Mouse (Mus musculus) ES-Bruce4 (cell line): Measurements from ENCODE around the gene Gdpd5. TPM values are rescaled to one million over a fixed set of nuclear protein-coding genes. Genes with fewer than 3 reads are reported as not detected.
"Not testable (repeated sequence)": the region's sequence is repeated elsewhere in the genome, so short reads cannot be mapped to it uniquely, and the experiment has no call there.

Experiments
- H3K27ac ChIP-seq: 2 replicates; pipeline ENCODE4 v1.5.1; 2012; ENCODE audit warnings: low read length, inconsistent platforms; ENCODE audit not compliant: insufficient read depth
- H3K27me3 ChIP-seq: 2 replicates; pipeline ENCODE4 v1.6.1; 2012; ENCODE audit warnings: mild to moderate bottlenecking, low read length, inconsistent platforms; ENCODE audit not compliant: control insufficient read depth, poor library complexity, insufficient read depth, severe bottlenecking
- H3K36me3 ChIP-seq: 2 replicates; pipeline ENCODE4 v1.6.1; 2012; ENCODE audit warnings: inconsistent platforms, mild to moderate bottlenecking, low read length, moderate library complexity; ENCODE audit not compliant: control insufficient read depth, poor library complexity, insufficient read depth, severe bottlenecking
- H3K4me1 ChIP-seq: one replicate; pipeline ENCODE4 v1.8.1; 2011; ENCODE audit warnings: low read length; ENCODE audit not compliant: control insufficient read depth, insufficient read depth
- H3K4me3 ChIP-seq: 2 replicates; pipeline ENCODE4 v1.5.1; 2011; ENCODE audit warnings: low read depth, mild to moderate bottlenecking, low read length
- H3K9ac ChIP-seq: 2 replicates; pipeline ENCODE4 v1.6.1; 2012; ENCODE audit warnings: low read depth, mild to moderate bottlenecking, inconsistent platforms; ENCODE audit not compliant: poor library complexity, severe bottlenecking
- H3K9me3 ChIP-seq: replicated peaks from 2 replicates; pipeline ENCODE4 v1.6.1; 2012; ENCODE audit warnings: mild to moderate bottlenecking, low read length, inconsistent platforms; ENCODE audit not compliant: control insufficient read depth, poor library complexity, insufficient read depth, severe bottlenecking
- CTCF ChIP-seq: IDR thresholded peaks from one replicate; pipeline ENCODE4 v1.8.1; 2011; ENCODE audit warnings: low read depth, low read length
- EP300 ChIP-seq: IDR thresholded peaks from 2 replicates; pipeline ENCODE4 v1.6.1; 2011; ENCODE audit warnings: low read depth, low read length; ENCODE audit not compliant: insufficient read depth
- POLR2A ChIP-seq: IDR thresholded peaks from one replicate; pipeline ENCODE4 v1.8.1; 2011; ENCODE audit warnings: low read length; ENCODE audit not compliant: insufficient read depth
- polyA plus RNA-seq: library from polyadenylated mRNA; stranded (reverse); fragments of >200 nt; gene quantifications from 2 replicates; pipeline ENCODE4 v1.2.4, GENCODE M21; 2011; ENCODE audit warnings: low read depth; ENCODE audit not compliant: missing spikeins, insufficient read depth, insufficient read length

The Gdpd5 gene
- polyA plus RNA-seq, 1 experiment = 5.9 TPM

DNA sequence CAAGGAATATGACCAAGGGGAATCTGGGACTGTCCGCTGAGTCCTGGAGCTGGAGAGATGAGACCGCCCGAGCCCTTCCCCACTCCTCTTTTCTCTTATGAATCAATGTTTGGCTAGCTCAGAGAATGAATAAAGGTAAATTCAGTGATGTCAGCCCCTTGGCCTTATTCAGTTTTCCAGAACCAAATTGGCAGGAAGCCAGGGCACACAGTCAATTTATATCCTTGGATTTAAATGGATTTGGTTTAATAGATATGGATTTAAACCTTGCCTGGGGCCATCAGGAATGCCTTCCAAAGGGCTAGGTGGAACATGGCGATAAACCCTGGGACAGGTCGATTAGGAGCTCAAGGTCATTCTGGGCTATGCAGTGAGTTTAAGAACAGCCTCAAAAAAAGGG, 108.5 kb downstream of the Gdpd5 start:
- H3K27ac ChIP-seq = no peak overlapping the region
- H3K9me3 ChIP-seq = peaks cover 4% of the 10 kb centered on the region; the same call in 1 of the 2 replicates
- no peaks in the 10 kb centered on the region for H3K36me3 ChIP-seq
- H3K9ac ChIP-seq = no peak overlapping the region
- peaks cover 1% of the 10 kb centered on the region for H3K4me1 ChIP-seq
- H3K4me3 ChIP-seq = no peak overlapping the region
- no peaks in the 10 kb centered on the region for H3K27me3 ChIP-seq
- TF ChIP-seq CTCF = no peak
- TF ChIP-seq EP300 = no peak
- TF ChIP-seq POLR2A = no peak

DNA sequence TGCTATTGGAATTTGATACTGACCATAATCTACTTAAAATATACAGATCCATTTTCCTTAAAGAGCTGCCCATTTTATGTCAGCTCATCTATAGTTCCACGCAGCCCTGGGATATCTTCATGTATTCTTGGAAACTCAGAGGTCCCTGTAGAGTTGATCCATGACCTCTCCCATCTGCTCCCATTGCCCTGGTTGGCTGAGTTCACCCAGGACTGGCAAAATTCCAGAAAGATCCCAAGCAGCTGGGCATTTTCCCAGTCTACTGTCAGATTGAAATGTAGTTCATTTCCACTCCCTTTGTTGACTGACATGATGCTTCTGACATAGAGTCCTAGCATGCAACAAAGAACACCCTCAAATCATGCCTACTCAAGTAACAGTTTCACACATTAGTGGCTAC, 117.9 kb downstream of the Gdpd5 start:
- no peak overlapping the region for H3K27ac ChIP-seq
- TF ChIP-seq EP300 (no peak), POLR2A (no peak), CTCF (no peak)
- no peaks in the 10 kb centered on the region for H3K4me1 ChIP-seq
- H3K9me3 ChIP-seq = no peaks in the 10 kb centered on the region
- H3K4me3 ChIP-seq = no peak overlapping the region
- no peak overlapping the region for H3K9ac ChIP-seq
- H3K27me3 ChIP-seq = no peaks in the 10 kb centered on the region
- no peaks in the 10 kb centered on the region for H3K36me3 ChIP-seq

DNA sequence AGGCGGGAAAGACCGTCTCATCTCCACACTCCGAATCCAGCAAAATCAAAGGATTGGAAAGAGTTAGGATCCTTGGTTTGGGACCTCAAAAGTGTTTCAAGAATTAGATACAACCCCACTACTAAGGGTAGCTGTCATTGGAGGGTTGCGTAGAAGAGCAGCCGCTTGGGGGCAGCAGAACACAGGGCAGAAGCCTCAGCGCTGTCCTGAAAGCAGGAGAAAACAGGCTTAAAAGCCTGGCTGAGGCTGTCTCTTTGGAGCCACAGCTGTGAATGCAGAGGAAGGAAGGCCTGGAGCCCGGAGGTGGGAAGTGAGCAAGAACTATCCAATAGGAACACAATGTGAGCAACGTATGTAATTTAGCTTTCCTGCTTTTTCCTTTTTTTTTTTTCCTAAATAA, 119.0 kb downstream of the Gdpd5 start:
- Histone ChIP-seq H3K27ac (no peak overlapping the region), H3K9me3 (no peaks in the 10 kb centered on the region), H3K4me1 (no peaks in the 10 kb centered on the region), H3K36me3 (no peaks in the 10 kb centered on the region), H3K27me3 (no peaks in the 10 kb centered on the region), H3K4me3 (no peak overlapping the region), H3K9ac (no peak overlapping the region)
- TF ChIP-seq CTCF (peak; percentile 93), EP300 (no peak)

DNA sequence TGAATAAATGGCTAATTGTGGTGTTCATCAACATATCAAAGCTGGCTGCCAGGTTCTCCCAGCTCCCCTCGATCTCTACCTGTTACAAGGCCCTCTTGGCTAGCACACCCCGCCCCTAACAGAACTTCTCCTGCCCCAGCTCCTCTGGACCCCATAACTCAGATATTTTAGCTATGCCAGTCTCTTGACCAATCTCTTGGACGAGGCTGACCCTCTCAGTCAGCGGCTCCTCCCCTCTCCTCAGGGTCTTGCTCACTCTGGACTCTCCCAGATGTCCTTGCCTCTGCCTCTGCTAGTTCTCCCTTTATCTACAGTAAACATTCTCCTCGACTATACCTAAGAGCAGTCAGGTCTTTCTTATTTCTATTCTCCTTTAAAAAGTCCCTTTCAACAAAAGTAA, 119.4 kb downstream of the Gdpd5 start:
- no peak overlapping the region for H3K9ac ChIP-seq
- no peaks in the 10 kb centered on the region for H3K9me3 ChIP-seq
- no peaks in the 10 kb centered on the region for H3K36me3 ChIP-seq
- H3K27me3 ChIP-seq = no peaks in the 10 kb centered on the region
- no peak overlapping the region for H3K4me3 ChIP-seq
- H3K4me1 ChIP-seq = no peaks in the 10 kb centered on the region
- no peak overlapping the region for H3K27ac ChIP-seq
- TF ChIP-seq POLR2A = no peak
- no peak for TF ChIP-seq EP300
- no peak for TF ChIP-seq CTCF

DNA sequence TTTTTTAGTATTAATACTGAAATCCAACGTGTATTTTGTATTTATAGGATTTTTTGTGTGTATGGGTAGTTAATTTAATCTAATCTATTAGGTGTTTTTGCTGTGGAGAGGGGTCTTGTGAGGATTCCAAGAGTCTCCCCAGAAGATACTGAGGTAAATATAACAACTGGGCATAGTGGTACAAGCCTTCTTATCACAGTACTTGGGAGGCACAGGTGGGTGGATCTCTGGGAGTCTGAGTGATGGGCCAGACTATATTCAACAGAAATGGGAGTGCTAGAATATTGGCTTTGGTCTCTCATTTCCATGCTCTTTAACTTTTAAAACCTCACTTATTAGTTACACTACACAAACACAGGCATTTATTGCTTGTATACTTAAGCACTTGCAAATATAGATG, 119.9 kb downstream of the Gdpd5 start:
- H3K27ac ChIP-seq = no peak overlapping the region
- H3K9ac ChIP-seq = no peak overlapping the region
- H3K36me3 ChIP-seq = no peaks in the 10 kb centered on the region
- no peaks in the 10 kb centered on the region for H3K27me3 ChIP-seq
- H3K4me3 ChIP-seq = no peak overlapping the region
- no peaks in the 10 kb centered on the region for H3K9me3 ChIP-seq
- TF ChIP-seq EP300 = no peak
- TF ChIP-seq CTCF = no peak
- TF ChIP-seq POLR2A = no peak
- no peaks in the 10 kb centered on the region for H3K4me1 ChIP-seq

DNA sequence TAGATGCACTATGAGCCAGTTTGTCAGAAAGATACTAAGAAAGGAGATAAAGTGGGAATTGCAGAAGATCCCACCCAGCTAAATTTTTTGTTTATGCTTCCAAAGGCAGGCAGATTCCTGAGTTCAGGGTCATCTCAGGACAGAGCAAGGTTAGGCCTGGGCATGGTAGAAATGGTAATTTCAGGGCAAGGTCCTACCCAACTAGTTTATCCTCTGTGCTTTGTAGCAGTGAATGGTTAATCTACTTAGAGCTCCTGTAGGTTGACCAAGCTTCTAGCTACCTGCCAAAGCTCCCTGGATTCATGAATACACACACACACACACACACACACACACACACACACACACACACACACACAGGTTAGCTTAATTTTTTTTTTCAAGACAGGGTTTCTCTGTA, 123.3 kb downstream of the Gdpd5 start:
- Histone ChIP-seq H3K9ac (no peak overlapping the region), H3K4me1 (no peaks in the 10 kb centered on the region), H3K4me3 (no peak overlapping the region), H3K9me3 (no peaks in the 10 kb centered on the region), H3K27me3 (no peaks in the 10 kb centered on the region), H3K27ac (no peak overlapping the region), H3K36me3 (no peaks in the 10 kb centered on the region)
- TF ChIP-seq CTCF (no peak), POLR2A (no peak), EP300 (no peak)

DNA sequence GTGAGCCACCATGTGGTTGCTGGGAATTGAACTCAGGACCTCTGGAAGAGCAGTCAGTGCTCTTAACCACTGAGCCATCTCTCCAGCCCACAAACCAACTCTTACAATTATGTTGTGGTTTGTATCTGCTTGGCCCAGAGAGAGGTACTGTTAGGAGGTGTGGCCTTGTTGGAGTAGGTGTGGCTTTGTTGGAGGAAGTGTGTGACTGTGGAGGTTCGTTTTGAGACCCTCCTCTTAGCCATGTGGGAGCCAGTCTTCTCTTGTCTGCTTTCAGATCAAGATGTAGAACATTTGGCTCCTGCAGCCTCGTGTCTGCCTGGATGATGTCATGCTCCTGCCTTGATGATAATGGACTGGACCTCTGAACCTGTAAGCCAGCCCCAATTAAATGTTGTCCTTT, 127.0 kb downstream of the Gdpd5 start:
- H3K36me3 ChIP-seq, H3K9me3 ChIP-seq, H3K27ac ChIP-seq, H3K4me1 ChIP-seq, H3K27me3 ChIP-seq, H3K9ac ChIP-seq, H3K4me3 ChIP-seq: not testable (repeated sequence)
